Mouse (Mus musculus) erythroblast, embryonic 14.5 days (primary cell): ENCODE measurements around the gene Kmo. TPM values are rescaled to one million over a fixed set of nuclear protein-coding genes. Genes with fewer than 3 reads are reported as not detected.

Experiments
- H3K27me3 ChIP-seq: 2 replicates; pipeline ENCODE4 v1.6.1; 2012; ENCODE audit warnings: inconsistent platforms; ENCODE audit not compliant: control insufficient read depth
- H3K36me3 ChIP-seq: 2 replicates; pipeline ENCODE4 v1.6.1; 2012; ENCODE audit warnings: mild to moderate bottlenecking, inconsistent platforms; ENCODE audit not compliant: control insufficient read depth
- H3K4me1 ChIP-seq: 2 replicates; pipeline ENCODE4 v1.6.1; 2012; ENCODE audit warnings: inconsistent platforms; ENCODE audit not compliant: control insufficient read depth
- H3K4me3 ChIP-seq: replicated peaks from 2 replicates; pipeline ENCODE3; 2012; ENCODE audit warnings: moderate library complexity, mild to moderate bottlenecking, inconsistent platforms
- H3K9me3 ChIP-seq: 2 replicates; pipeline ENCODE4 v1.6.1; 2012; ENCODE audit warnings: low read length, inconsistent platforms, mixed read lengths; ENCODE audit not compliant: control insufficient read depth
- GATA1 ChIP-seq: IDR thresholded peaks from 2 replicates; pipeline ENCODE4 v1.6.1; 2012; ENCODE audit warnings: low read length, inconsistent platforms, mixed read lengths
- TAL1 ChIP-seq: IDR thresholded peaks from 3 replicates; pipeline ENCODE4 v1.6.1; 2012; ENCODE audit warnings: low read length, inconsistent platforms, mixed read lengths
- polyA plus RNA-seq: library from polyadenylated mRNA; stranded (reverse); fragments of >175 nt; gene quantifications from 2 replicates; pipeline ENCODE4 v1.2.3, GENCODE M21; 2012

Kmo gene
- polyA plus RNA-seq, 1 experiment, result not detected

DNA sequence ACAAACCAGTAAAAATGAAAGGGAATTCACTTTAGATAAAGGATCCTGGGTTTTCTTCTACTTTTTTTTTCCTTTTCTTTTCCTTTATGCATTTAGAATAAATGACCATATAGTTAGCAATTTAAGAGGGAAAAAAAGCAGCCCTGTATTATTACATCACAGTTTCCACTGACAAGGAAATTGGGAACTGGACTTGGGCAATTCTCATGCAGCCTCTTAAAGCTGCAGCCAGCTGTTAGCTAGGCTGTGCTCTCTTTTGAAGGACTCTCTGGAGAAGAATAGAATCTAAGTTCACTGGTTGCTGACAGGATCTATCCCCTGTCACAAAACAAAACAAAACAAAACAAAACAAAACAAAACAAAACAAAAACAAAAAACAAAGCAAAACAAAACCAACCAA, 87.8 kb downstream of the Kmo start:
- Histone ChIP-seq H3K9me3 (no peaks in the 10 kb centered on the region), H3K27me3 (no peaks in the 10 kb centered on the region), H3K36me3 (no peaks in the 10 kb centered on the region), H3K4me3 (no peak overlapping the region), H3K4me1 (no peaks in the 10 kb centered on the region)
- TF ChIP-seq GATA1 (no peak), TAL1 (no peak)

Other genes starting within 250 kb of the Kmo start
- 0.03 TPM in 1 of 2 replicates, not detected in the other for gene Rgs7, start 127.9 kb upstream of the Kmo start, polyA plus RNA-seq
- 1.0 and 1.2 TPM in 2 replicates for gene Fh1, start 5.3 kb downstream of the Kmo start, polyA plus RNA-seq
- 0.07 TPM in 1 of 2 replicates, not detected in the other for gene Opn3, start 72.4 kb downstream of the Kmo start, polyA plus RNA-seq
- gene Chml, start 72.5 kb downstream of the Kmo start, polyA plus RNA-seq, result 0.19 and 0.54 TPM in 2 replicates
- not detected in 2 replicates for gene Wdr64, start 78.2 kb downstream of the Kmo start, polyA plus RNA-seq